Mouse (Mus musculus) thymus, postnatal 10 days (tissue): ENCODE measurements at regions not wholly inside any gene's neighbourhood (a gene's known extent, or its start where the extent isn't known, plus 50 kb on each side); places are given as distances from the start of the nearest gene placed in this dataset.

Experiments used
- DNase-seq, 2 experiments: peaks; one replicate each; pipeline ENCODE4 v3.0.0; 2021; ENCODE audit warnings: low spot score in 2 of 2

DNA sequence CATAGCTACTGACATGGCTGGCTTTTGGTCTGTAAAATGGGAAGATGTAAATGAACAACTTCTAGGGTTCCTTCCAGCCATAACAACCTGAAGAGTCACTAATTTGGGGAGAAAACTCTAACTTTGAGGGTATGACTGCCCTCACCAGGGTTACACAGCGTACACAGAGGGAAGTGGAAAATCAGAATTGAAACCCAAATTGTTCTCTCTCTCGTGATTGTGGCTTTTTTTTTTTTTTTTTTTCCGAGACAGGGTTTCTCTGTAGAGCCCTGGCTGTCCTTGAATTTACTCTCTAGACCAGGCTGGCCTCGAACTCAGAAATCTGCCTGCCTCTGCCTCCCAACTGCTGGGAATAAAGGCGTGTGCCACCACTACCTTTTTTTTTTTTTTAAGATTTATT, 80.4 kb upstream of the Pmfbp1 start:
- no peak for DNase-seq

GRCm38 (mm10) chr8:109415315-109415714, 78.5 kb upstream of the Pmfbp1 start:
- DNase-seq, result no peak

GRCm38 (mm10) chr8:109415906-109416305, 77.9 kb upstream of the Pmfbp1 start:
- no peak for DNase-seq

DNA sequence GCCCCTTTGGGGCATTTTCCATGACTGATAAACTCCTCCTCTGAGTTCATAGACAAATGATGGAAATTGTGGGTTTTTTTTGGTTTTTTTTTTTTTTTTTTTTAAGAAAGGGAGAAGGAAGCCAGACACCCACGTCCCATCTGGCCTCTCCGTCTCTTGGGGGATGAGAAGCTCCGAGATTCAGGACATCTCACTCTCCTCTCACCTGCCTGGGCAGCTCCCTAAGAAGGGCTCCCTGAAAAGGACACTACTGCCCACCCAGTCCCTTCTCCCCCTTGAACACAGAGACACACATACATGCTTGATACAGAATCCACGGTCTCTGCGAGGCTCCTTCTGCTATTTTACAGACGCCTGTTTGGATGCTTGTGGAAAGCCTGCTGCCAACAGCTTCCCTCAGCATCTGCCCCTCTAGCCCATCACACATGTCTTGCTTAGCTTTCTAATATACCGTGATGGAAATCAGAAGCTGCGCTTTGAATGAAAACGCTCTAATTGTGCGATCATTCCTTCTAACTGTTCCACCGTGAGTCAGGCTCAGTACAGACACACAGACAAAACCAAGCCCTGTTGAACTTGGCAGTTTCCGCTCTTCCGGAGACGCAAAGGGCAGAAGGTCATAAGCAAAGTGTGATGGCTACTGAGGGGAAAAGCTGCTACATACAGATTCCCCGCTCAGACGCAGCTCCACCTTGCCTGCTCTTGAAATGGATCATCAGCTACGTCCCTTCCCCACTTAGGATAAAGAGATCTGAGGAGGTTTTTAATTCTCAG, 77.3 kb upstream of the Pmfbp1 start:
- DNase-seq, result no peak

DNA sequence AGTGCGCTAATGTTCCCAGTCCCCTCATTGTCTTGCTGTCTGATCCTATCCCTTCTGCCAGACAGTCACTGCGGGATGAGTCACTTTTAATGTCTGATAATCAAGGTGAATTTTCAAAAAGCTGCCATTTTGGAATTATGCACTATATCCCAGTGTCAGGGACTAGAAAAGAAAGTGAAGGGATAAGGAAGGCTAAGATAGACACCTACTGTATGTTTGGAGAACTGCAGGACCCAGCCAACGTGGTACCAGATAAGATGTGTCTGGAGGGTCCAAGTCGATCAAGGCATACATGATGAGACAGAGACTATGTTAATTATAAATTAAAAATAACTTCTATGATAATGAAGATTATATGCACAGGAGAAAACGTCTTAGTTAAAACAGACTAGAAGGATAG, 76.6 kb upstream of the Pmfbp1 start:
- no peak for DNase-seq

- no peak for DNase-seq
Measured at GRCm38 (mm10) chr8:109417971-109418370, 75.9 kb upstream of the Pmfbp1 start.

- DNase-seq, result no peak
Measured at GRCm38 (mm10) chr8:109419029-109419596, 74.7 kb upstream of the Pmfbp1 start.

- DNase-seq, result no peak
Measured at GRCm38 (mm10) chr8:109424004-109424403, 69.8 kb upstream of the Pmfbp1 start.

DNA sequence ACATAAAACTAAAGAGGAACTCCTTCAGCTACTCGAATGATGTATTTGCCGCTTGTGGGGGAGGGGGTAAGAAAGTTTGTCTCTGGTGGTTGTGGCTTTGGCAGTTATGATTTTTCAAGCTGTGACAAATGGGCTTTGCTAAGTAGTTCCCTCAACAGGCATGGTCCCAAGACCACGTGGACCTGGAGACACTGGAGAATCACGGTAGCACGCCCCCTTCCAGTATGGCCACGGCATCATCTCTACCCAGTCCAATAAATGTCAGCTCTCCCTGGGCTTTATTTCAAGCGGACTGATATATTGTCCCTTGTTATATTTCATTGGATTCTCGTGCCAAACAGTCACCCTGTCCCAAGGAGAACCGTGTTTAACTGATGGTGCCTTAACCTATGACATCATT, 65.3 kb upstream of the Pmfbp1 start:
- DNase-seq, result no peak

GRCm38 (mm10) chr8:109434538-109434937, 59.3 kb upstream of the Pmfbp1 start:
- no peak for DNase-seq

DNA sequence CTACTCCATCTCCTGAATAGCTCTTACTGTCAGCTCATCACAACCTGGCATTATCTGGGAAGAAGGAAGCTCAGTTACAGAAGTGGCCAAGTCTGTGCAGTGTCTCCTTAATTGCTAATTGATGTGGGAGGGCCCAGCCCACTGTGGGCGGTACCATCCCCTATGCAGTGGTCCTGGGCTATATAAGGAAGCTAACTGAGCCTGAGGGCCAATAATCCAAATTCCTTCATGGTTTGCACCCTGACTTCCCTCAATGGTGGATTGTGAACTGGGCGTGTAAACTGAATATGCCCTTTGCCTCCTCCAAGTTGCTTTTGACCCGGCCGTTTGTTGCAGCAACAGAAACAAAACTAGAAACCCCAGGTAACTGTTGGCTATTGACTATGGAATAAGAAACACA, 57.8 kb upstream of the Pmfbp1 start:
- no peak for DNase-seq

GRCm38 (mm10) chr8:109436830-109437567, 56.8 kb upstream of the Pmfbp1 start:
- no peak for DNase-seq

DNA sequence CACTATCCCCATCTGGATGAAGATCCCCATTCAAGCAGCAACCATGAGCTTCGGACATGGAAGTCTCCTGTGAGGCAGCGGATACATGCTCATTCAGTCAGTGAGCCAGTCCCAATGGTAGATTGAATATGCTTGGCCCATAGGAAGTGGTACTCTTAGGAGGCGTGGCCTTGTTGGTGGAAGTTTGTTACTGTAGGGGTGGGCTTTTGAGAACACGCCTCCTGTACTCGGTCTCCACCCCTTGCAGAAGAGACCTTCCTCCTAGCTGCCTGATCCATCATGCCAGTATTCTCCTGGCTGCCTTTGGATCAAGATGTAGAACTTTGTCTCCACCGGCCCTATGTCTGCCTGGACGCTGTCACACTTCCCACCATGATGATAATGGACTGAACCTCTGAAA, 55.3 kb upstream of the Pmfbp1 start:
- no peak for DNase-seq
